Mouse (Mus musculus): Measurements from ENCODE around the gene 9530002B09Rik.

9530002B09Rik gene

DNA sequence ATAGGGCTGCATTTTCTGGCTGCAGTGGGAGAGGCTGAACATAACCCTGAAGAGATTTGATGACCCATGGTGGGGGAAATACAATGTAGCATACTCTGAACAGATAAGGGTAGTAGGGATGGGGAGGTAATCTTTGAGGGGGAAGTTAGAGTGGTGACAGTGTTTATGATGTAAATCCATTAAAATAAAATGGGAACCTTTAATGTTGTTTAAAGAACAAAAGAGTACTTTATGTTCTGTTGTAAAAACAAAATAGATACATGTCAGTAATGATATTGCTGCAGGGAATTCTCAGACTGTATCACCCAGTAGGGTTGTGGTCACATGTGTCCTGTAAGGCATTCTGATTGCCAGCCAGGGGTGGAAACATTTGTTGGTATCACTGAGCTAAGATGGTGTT is at the start of gene 9530002B09Rik:
Gene 9530002B09Rik (plus strand): TSS at position 301 of the 400 bp plus-strand sequence.
- DNase-seq (ENCODE audit: extremely low read depth, low read depth), result no peak
